Mouse (Mus musculus) T-cell, adult 2 months (primary cell): Measurements from ENCODE around the gene Actg1.
A peak's percentile ranks its signal among the peaks of the same experiment; 100 is the strongest.

Experiments
- DNase-seq: peaks from one replicate; pipeline ENCODE4 v3.0.0; 2022; ENCODE audit warnings: low spot score

The Actg1 gene

DNA sequence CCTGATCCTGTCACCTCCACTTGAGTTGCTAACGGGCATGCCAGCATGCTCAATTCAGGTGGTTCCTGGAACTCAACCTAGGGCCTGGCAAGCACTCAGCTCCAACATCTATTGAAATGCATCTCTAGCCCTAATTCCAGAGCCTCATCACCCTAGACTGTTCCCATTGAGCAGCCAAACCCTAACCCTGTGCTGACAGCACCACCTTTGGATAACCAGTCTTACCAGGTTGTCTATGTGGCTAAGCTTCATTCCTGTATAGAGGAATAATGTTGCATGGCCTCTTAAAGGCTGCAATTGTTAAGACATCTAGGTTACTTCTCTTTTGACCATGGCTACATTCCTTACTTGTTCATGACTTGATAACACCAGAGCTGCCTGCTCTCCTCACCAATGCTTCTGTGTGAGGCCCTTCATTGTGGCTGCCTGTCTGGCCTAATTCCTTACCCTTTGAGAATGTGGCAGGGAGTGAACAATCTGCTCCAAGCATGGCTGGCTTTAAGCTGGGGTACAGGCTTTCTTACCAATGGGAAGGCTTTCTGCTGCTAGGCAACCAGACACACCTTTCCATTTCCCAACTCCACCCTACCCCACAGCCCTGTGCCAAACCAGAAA, 3.2 kb downstream of the Actg1 start:
- no peak for DNase-seq

DNA sequence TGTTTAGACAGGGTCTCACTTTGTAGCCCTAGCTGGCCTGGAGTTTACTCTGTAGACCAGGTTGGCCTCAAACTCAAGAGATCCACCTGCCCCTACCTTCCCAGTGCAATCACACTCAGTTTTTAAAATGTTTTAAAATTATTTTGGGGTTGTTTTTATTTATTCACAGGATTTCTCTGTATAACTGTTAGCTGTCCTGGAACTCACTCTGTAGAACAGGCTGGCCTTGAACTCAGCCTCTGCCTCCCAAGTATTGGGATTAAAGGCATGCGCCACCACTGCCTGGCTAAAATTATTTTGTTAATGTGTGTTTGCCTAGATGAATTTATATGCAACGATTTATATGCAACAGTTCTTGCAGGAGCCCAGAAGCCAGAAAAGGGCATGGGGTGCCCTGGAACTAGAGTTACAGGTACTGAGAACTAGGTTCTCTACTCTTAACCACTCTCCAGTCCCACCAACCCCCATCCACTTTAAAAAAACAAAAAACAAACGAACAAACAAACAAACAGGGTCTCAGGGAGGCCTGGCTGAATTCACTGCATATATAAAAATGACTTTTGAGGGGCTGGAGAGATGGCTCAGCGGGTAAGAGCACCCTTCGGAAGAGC, 3.9 kb downstream of the Actg1 start:
- no peak for DNase-seq

DNA sequence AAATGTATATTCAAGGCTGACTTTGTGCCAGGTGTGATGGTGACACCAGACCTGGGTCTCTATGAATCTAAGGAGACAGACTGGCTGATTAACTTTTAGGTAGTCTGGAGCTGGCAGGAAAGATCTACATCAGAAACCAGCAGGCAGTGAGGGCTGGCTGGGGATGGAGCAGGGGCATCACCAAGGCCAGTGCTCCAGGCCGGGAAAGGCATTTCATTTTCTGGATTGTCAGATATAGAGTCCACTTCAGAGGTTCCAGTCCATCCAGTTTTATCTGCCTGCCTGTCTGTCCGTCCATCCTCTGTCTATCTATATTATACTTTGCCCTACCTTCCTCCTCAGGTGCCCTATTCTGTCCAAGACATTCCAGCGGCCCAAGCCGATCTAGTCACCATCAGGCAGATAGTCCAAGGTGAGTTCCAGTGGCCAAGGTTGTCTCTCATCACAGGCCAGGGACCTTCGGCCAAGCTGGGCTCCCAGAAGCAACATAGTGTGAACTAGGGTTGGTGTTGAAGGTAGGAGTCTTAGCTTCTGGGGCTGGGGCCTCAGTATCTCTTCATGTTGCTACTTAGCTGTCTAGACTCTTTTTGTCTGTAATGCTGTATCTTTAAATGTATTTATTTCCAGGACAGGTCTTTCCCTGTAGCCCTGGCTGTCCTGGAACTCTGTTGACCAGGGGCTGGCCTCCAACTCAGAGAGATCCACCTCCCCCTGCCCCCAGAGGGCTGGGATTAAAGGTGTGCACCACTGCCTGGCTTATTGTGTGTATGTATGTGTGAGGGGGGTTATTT, 4.6 kb downstream of the Actg1 start:
- DNase-seq = no peak

DNA sequence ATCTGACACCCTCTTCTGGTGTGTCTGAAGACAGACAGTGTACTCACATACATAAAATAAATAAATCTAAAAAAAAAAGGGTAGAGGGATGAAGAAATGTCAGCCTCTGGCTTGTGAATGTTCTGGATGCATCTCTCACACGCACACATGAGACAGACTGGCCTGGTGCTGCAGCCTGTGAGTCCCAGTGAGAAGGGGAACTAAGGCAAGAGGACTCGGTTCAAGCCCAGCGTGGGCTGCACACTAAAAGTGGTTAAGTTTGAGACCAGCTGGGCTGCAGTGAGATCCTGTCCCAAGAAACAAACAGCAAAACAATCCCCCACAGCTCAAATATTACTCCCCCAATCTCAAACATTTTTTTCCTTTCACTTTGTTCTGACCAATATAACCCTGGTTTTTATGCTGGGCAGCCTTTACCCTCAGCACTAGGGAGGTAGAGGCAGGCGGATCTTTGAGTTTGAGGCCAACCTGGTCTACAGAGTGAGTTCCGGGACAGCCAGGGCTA, 5.6 kb downstream of the Actg1 start:
- DNase-seq = no peak

DNA sequence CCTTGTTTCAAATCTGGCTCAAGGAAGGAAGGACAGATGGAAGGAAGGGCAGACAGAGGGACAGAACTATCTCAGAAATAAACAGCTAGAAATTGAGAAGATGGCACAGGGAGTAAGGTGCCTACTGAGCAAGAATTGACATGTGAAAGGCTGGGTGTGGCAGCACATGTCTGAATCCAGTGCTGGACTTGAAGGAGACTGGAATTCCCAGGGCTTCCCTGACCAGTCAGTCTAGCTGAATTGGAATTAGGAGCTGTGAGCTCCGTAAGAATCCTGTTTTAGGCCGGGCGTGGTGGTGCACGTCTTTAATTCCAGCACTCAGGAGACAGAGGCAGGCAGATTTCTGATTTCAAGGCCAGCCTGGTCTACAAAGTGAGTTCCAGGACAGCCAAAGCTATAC, 6.7 kb downstream of the Actg1 start:
- DNase-seq = no peak

DNA sequence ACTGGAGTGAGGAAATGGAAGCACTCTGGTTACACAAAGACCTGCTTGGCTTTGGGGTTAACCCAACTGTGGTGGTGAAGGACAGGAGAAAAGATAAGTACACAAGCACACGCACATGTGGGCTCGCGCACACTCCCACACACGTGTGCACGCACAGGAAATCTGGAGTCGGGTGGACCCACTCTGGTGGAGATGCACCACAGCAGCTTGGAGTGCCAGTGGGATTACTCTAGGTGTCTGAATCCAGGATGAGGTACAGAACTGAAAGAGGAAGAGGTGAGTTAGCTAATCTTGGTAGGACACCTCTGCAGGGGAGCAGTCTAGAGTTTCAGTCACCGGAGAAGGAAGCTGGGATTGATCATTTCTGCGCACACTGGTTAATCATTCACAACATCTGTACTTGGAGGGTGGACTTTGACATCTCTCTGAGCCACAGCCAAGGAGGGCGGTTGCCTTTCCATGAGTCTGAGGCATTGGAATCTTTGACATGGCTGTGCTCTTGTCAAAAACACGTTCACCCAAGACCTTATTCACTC, 8.3 kb downstream of the Actg1 start:
- DNase-seq = no peak

DNA sequence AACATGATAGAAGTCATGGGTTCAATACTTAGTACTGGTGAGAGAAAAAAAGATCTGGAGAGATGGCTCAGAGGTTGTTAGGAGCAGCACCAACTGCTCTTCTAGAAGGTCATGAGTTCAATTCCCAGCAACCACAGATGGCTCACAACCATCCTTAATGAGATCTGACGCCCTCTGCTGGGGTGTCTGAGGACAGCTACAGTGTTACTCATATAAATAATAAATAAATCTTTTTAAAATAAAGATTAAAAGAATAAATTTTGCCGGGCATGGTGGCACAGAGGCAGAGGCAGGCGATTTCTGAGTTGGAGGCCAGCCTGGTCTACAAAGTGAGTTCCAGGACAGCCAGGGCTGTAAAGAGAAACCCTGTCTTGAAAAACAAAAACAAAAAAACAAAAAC, 9.6 kb downstream of the Actg1 start:
- DNase-seq = no peak

DNA sequence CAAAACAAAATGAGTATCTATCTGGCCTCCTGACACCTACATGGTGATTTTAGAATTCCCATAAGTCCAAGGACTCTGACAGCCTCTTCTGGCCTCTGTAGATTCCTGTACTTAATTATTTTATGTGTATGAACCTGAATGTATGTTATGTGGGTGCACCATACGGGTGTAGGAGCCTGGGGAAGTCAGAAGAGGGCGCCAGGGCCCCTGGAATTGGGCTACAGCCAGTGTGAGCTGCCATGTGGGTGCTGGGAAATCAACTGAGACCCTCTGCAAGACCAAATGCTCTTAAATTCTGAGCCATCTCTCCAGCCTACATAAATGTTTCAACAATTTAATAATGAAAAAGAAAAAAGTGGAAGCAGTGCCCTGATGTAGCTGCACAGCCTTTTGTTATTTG, 10.9 kb downstream of the Actg1 start:
- no peak for DNase-seq

DNA sequence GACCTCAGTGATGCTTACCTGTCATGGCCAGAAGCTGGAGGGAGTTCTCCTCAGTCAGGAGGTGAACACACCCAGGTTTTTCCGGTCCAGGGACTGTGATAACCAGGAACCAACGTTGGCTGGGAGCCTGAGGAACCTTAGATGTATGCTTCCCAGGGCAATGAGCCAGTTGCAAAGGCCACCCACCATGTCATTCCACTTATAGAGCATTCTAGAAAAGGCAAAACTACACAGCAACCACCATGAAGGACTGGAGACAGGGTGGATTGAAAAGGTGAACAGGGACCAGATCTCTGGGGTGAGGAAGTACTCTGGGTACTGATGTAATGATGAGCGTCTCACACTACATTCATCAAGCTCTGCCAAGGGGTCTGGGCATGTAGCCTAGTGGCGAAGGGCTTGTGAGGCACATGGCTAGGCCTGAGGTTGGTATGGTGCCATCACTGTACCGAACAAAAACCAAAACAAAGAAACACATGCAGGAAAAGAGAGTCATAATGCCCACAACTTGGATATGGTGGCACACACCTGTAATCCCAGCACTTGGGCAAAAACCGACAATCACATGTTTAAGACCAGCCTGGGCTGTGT, 12.8 kb downstream of the Actg1 start:
- DNase-seq = no peak

DNA sequence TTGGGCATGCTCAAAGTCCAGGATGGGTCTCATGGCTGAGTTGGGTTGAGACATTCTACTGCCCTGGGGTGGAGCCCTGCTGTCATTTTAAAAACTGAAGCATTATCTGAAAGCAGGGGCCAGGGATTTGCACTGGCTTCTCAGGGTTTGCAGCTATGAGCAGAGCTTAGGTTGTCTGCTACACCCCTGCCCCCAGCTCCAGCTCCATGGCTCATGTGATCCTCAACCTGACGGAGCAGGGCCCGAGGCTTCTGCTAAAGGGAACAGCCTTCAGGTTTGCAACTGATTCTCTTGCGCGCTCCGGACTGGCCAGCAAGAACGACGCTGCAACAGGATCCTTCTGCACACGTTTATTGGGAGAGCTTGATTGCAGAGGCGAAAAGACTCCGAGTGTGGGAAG, 28.2 kb downstream of the Actg1 start:
- no peak for DNase-seq

DNA sequence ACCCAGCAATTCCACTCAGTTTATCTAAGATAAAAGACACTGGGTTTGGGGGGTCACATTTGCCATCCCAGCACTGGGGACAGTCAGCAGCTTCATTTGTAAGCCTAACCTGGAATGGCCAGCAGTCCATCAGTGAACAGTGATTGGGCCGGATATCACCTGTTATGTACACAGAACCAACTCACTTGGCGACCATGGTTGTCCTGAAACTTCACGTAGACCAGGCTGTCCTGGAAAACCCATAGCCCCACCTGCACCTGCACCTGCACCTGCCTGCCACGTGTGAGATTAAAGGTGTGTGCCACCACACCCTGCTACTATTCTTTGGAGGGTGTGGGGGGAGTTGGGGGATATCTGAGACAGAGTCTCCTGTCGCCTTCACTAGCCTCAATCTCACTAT, 29.0 kb downstream of the Actg1 start:
- no peak for DNase-seq

DNA sequence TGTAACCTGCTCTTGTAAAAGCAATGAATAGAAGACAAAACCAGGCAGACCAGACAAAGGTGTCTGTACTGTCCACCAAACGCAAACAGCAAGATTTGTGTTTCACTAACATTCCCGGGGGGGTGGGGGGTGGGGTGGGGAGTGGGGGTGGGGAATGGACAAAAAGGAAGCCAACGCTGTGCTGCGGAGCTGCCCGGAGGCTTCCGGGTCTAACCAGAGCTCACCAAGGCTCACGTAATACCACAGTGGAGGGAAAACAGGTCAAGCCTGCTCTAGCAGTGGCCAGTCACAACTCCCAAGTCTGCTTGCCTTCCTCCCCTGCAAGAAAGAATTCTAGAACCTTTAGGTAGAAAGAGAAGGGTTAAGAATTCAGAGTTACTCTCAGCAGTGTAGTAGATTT, 30.9 kb downstream of the Actg1 start:
- DNase-seq = no peak

DNA sequence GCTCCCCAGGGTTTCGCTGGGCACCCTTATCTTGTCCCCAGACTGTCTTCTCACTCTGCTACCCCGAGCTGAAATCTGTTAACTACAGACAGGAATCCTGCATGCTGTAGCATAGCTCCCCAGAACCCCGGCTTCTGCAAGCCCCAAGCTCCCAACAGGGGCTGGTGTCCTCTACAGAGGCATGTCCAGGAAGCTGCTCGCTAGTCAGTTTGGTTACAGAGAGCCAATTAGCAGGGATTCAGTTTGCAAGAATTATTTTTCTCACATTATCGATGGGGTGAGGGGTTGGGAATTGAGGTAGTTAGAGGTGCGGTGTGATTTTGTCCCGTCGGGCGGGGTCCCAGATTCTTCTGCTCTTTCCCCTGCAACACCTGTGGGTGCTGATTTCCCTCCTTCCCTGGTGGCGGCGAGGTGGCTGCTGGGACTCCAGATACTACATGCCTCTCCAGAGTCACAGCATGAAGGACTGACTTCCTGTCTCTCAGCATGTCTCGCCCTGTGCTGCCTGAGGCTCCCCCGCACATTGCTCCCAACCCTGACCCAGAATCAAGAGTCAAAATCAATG, 31.6 kb downstream of the Actg1 start:
- DNase-seq = no peak

DNA sequence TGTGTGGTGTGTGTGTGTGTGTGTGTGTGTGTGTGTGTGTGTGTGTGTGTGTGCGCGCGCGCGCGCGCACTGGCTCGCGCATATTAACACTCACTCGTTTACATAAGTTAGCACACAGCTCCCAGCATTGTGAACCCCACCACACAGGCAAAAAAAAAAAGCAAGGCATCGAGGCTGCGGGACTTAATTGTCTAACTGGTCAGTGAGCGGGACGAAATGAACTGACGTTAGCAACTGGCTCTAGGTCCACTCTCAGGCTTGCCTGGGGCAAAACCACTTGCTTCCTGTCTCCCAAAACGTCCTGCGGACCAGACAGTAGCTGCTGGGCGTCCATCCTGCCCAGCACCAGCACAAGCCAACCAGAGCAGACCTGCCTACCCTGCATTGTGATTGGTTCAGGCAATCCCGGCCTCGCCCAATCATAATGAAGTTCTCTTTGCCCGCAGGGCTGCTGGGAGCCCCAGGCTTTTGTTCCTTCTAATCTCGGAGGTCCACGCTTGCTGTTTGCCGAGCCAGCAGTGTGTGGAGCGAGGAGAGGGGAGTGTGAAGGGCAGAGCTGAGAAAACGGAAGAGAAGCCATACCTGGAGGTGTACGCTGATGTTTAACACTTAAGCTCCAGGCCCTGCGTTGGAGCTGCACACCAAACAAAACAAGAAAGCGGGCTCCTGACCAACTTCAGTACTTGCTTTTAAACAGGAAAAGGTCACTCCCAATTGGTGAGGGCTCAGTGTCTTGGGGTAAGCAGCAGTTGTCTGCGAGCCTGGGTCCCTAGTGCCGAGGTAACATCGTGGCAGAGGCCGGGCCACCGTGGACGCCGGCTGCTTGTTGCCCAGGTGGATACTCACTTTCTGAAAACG, 32.3 kb downstream of the Actg1 start:
- peak; percentile 80 for DNase-seq

DNA sequence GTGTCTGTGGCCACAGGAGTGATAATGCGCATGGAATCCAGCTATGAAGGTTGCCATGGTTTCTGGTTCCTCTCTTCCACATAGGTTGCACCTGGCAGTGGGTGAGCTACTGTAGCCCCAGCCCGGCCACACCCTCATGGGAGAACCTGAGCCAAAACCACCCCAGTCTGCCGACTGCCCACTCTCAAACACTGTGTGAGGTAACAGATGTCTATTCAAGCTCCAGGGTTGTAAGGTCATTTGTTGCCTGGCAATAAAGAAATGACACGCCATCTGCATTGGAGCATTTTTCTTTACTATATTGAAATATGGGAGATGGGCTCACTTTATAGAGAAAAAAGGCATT, 33.0 kb downstream of the Actg1 start:
- no peak for DNase-seq

DNA sequence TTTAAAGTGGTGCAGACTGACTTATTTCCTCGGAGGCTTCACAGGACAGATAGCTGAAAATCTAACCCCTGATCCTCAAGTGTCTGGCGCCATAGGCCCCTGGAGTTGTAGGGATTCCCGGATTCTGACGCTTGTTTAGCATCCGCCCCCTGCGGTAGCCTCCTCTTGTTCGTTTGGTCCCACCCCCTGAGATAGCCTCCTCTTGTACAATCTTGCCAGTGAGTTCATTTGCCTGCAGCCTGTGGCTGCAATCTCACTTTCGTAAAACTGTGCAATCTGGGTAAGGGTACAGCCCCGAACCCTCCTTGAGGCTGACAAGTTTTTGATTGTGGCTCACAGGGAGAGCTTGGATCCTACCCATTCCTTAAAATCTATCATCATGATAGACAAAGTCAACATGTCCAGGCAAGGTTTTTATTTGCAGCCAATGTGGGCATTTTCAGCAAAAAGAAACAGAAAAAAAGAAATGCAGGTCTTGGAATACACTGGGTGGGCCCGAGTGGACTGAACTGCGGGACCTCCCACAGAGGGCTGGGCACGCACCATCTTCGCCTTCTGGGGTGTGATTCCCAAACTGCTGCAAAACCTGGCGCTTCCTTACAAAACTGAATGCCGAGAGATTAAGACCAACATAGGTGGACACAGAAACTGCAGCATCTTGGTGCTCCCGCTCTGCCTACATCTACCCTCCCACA, 33.5 kb downstream of the Actg1 start:
- DNase-seq = no peak

DNA sequence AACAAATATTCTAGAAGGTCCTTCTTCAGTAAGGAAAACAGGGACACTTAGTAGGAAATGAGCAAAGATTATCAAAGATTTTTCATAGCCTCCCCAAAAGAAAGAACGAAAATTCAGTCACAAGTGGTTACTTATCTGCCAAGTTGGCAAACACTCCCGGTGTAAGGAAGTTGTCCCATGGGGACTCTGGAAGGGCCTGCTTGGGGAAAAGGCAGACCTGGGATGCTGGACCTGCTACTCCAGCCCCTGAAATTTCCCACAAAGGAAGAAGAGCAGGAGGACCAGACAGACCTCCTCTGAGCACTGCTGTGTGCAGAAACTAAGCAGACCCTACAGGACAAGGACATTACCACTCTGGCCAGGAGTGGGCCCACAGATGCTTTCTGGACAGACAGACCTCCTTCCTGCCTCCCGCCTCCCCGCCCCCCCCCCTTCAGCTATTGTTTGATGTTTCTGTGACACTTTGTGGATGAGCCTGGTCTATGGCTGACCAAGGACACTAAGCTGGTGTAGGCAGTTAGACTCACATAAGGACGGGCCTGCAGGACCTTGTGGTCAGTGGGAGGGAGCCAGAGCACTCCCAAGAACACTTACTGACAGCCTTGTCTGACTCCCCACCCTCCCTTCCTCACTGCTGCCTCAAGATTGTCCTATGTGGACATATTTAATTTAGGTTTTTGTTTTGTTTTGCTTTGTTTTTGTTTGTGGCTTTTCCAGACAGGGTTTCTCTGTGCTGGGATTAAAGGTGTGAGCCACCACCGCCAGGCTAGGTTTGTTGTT, 34.2 kb downstream of the Actg1 start:
- DNase-seq = no peak

DNA sequence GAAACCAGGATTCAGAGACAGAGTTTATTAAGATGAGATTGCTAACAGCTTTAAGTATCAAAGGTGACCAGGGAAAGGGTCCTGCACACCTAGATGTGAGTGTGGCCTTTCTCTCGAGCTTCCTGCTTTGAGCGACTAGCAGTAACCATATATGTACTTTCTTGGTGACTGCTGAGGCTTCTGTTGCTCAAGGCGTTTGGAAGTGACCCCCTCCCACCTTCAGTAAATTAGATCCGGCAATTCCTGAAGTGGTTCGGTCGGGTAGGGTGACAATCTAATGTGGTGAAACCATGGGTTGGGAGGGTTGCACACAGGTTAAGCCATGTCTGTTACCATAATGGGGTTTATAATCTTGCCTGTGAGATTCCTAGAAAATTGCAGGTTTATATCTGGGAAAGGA, 36.3 kb downstream of the Actg1 start:
- DNase-seq = no peak

DNA sequence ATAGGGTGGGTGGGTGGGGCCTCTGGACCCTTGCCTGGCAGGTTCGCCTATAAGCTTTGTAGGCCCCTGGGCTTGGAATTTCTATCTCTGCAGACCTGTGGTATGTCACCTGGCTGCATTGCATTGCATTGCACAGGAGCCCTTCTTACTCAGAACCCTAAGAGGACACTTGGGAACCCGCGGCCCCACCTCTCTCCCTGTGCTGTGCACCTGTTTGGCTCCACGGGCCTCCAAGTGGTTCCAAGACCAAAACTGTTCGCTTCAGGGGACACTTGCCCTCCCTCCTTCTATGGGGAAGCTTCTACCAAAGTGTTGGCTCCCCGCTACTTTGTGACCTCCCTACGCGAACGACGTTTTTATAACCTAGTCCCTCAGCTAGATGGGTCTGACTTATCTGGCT, 36.8 kb downstream of the Actg1 start:
- no peak for DNase-seq

DNA sequence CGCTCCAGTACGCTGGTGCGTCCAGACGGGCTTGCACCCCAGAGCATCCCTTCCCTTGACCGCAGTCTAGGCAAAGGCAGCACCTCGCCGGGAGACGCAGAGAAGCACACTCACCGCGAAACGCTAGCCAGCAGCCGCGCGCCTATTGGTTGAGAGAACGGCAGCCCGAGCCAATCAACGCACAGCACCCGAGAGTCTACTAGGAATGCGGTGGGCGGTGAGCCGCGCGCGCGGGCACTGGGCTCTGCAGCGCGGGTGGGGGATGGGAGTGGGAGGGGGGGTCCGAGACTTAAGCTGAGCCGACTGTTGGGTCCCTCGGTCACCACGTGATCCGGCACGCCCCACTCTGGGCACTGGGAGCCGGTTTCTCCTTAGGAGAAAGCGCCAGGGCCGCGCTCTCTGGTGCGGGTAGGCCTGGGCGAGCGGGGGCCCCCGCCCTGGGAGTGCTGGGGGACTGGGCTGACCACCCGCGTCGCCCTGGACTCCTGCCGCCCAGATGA, 37.5 kb downstream of the Actg1 start:
- DNase-seq = peak; percentile 53
